Mouse (Mus musculus): ENCODE measurements around the gene Sgms1.
"Not testable (repeated sequence)": the region's sequence is repeated elsewhere in the genome, so short reads cannot be mapped to it uniquely, and the experiment has no call there.

The Sgms1 gene

GRCm38 (mm10) chr19:32172511-32172981 is 217.0 kb downstream of the Sgms1 start:
- no peak for DNase-seq

GRCm38 (mm10) chr19:32171981-32172380 is 217.5 kb downstream of the Sgms1 start:
- no peak for DNase-seq

DNA sequence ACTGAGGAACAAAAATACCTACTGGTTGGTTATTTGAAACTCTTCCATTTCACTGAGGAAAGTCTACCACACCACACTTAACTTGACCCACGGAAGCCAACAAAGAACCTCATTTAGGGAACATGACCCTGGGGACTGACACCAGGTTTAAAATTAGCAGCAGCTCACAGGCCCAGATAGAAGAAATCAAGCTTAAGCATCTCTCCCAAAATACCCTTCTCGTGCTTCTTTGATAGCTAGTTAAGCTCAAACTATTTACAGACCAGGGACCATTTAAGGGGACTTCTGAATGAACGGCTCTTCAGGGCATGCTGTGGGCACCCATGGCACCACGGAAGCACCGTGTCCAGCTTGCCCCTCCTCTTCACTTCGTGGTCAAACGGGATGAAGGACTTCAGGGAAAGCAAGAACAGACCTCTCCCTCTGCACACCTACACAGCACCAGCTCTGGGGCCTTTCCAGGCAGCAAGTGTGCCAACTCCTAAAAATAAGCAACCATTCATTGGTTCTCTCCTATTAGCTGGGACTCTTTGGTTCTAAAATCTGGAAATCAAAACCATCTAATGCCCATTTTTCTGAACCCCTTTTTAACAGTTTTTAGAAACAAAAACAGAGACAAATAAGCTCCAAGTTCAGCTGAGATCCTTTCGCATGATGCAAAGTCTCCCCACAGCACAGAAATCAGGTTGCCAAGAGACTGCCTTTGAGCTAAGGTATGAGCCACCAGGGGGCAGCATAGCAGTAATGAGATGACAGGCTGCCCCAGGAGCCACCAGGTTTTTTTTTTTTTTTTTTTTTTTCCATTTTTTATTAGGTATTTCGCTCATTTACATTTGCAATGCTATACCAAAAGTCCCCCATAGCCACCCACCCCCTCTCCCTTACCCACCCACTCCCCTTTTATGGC is 219.6 kb downstream of the Sgms1 start:
- DNase-seq: peak; percentile 83

DNA sequence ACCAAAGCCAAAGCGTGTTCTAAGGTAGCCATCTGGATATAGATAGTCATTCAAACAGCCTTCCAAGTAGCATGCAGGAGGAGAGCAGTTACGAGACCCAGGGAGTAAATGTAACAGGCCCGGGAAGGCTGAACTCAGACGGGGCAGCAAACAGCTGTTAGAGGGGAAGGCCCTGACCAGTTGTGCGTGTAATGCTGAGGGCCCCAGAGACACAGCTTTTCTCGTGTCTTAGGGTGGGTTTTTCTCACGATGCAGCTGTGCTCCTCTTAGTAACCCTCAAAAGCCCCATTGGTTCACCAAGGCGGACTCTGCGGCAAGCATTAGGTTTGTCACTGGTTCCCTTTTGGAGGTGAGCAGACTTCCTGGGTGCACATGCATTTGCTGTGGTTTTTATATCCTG is 221.5 kb downstream of the Sgms1 start:
- no peak for DNase-seq

GRCm38 (mm10) chr19:32166823-32167605 is 222.5 kb downstream of the Sgms1 start:
- DNase-seq: no peak

DNA sequence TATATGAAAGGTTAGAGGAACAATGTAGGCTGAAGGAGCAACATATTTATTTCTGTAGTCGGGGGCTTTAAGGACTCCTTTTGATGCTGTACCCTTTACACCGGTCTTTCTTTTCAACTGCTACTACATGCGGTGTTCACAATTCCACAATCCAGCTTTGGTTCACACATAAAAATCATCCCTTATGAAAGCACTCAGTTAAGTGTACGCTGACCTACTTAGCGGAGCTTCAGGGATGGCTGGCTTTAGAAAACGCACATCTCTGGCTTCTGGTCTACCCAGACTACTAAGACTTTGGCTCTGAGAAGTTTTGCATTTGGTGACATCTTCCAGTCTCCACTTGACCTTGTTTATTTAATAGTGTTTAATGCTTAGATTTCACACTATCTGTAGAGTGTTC is 223.8 kb downstream of the Sgms1 start:
- DNase-seq: no peak

DNA sequence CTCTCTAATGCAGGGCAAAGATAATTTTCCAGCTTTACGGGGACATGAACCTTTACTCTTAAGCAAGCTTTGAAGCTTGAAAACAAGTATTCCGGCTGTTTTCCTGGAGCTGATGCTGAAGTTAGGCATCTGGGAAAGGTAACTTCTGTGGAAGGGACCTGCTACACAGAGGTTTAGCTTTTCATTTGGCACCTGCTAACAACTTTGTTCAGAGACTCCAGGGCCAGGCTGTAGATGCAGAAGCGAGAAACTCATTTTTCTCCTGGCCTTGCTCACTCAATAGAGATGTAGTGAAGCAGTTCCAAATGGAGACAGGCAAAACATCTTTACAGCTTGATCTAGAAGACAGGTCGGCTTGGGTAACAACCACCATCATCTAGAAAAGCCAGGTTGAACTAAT is 225.4 kb downstream of the Sgms1 start:
- no peak for DNase-seq

DNA sequence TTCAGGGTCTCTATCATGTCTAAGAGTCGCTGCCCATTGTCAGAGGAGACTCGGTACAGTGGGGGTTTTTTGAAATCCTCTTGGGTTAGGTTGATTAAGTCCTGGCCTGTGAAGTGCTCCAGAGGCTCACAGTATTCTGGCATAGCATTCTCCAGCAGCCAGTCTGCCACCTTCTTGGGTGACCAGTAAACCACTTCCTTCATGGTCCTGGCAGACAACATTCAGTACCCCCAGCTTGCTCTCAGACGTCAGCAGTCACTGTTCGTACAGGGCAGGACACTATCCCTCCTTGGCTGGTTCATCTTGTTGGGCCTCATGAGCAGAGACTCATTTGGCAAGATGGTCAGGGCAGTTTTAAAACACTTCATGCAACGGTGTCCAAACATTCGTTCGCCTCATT is 229.6 kb downstream of the Sgms1 start:
- no peak for DNase-seq

DNA sequence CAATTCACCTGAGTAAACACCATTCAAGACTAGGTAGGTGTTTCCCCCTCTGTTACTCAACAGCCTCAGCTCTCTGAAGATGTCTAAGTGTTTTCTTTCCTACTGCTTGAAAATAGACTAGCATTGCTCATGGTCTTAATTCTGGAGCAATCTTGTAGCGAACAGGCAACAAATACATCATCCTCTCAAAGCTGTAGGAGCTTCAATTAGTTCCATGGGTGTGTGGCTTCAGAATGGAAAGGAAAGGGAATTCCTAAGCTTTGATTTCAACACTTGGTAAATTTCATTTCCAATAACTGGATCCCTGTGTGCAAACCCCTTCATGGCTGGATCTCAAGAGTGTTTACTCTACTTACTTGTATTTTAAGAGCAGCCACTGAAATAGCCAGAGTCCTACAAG is 230.3 kb downstream of the Sgms1 start:
- DNase-seq: no peak

DNA sequence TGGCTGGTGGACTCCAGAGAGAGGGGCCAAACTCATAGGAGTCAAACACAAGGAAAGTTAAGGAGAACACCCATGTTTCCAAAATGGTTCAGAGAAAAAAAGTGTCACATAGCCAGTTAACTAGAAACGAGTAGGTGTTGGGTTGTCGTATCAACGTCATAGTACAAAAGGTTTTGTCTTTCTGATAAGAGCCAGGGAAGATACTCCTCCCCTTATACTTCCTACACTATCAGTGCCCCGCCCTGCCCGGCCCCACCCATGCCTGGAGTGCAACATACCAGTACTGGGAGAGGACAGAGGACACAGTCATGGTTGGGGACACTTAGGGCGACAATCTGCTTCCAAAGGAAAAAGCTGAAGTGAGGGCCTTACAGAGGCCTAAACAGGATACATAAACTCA is 232.5 kb downstream of the Sgms1 start:
- no peak for DNase-seq

DNA sequence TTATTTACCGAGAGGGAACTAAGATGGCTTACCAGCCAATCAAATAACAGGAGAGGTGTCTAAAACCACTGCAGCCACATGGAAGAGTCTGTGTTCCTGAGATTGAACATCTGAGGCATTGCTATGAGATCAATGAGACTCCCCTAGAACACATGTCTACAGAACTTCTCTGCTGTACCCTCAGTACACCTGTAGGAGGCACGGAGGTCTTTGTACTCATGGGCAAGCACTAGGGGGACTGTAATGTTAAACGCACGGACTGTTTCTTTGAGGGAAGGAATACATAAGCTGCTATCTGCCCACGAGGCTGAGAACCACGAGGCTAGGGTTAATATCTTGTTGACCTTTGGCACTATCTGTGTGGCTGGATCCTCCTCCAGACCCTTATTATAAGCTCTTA is 237.0 kb downstream of the Sgms1 start:
- DNase-seq: no peak

DNA sequence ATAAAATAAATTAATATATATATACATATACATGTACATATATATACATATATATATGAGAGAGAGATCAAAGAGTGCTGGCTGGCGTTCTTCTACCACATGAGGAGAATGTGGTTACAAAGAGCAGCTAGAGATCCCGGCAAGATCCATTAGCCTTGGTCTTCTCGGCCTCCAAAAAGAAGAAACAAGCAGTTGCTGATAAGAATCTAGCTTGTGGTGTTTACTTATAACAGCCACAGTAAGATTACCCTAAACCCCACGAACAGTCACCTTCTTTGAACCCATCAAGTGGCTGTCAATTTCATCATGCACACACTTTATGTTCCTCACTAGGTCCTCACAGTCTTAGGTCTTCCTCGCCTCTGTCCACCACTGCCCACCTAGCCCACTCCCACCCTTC is 240.8 kb downstream of the Sgms1 start:
- no peak for DNase-seq

GRCm38 (mm10) chr19:32142383-32142782 is 247.1 kb downstream of the Sgms1 start:
- no peak for DNase-seq

DNA sequence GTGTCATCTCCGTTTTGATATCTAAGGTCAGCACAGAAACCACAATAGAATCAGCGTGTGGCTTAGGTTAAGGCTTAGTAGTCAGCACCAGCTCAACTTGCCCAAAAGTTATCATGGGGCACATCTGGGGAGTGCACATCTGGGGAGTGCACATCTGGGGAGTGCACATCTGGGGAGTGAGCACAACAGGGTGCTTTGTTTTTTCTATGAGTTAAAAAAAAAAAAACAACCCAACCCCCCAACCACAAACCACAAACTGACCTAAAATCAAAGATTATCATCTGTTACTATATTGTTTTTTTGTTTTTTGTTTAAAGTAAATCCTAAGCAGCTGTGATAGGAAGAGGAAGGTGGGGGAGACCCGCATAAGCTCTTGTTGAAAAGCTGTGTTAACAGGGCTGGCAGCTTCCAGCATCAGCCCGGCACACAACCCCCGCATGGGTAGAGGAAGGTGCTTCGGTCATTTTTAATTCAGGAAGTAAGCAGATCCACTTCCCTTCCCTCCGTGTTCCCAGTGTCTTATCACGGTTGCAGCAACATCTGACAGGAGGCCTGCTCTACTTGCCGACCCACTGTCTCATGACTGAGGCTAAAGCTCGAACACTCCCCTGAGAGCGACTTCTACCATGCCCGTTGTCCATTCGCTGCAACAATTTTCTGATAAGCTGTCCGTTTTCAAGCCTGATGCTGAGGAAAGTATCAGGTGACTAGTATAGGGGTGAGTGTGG is 251.0 kb downstream of the Sgms1 start:
- DNase-seq: no peak

- no peak for DNase-seq
These were observed 251.6 kb downstream of the Sgms1 start for GRCm38 (mm10) chr19:32137904-32138303.

- DNase-seq: no peak
These were observed 252.5 kb downstream of the Sgms1 start for GRCm38 (mm10) chr19:32136888-32137625.

DNA sequence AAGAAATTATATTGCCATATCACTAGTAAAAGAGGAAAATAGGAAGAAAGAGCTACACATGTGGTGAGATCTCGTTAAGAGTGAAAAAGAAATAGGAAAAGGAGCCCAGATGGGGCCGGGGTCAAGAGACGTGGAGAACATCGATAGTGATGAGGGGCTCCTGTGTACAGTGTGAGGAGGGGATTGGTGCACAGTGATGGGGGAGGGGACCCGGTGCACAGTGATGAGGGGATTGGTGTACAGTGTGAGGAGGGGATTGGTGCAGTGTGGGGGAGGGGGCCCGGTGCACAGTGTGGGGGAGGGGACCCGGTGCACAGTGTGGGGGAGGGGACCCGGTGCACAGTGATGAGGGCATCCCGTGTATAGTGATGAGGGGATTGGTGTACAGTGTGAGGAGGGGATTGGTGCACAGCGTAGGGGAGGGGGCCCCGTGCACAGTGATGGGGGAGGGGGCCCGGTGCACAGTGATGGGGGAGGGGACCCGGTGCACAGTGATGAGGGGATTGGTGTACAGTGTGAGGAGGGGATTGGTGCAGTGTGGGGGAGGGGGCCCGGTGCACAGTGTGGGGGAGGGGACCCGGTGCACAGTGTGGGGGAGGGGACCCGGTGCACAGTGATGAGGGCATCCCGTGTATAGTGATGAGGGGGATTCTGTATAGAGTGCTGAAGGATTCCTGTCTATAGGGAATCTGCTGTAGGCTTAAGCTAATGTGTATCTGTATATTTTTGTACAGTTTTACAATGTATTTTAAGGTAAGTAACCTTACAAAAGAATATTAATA is 257.6 kb downstream of the Sgms1 start:
- DNase-seq: not testable (repeated sequence)

DNA sequence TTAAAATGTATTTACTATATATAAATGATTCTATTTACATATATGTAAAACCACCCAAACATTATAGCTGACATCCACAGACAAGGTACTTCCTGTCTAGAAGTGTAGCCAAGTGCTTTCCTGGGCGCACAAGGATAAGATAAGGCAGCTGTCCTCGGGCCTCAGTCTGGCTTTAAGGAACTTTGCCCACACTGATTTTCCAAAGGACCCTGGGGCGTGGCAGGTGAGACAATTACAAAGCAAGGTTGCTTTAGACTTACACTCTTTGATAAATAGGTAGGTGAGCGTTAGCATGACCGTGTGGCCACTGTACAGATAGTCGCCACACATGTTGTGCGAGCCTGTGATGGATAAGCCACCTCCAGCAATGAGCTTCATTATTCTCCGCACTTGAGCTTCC is 260.2 kb downstream of the Sgms1 start:
- DNase-seq: no peak

DNA sequence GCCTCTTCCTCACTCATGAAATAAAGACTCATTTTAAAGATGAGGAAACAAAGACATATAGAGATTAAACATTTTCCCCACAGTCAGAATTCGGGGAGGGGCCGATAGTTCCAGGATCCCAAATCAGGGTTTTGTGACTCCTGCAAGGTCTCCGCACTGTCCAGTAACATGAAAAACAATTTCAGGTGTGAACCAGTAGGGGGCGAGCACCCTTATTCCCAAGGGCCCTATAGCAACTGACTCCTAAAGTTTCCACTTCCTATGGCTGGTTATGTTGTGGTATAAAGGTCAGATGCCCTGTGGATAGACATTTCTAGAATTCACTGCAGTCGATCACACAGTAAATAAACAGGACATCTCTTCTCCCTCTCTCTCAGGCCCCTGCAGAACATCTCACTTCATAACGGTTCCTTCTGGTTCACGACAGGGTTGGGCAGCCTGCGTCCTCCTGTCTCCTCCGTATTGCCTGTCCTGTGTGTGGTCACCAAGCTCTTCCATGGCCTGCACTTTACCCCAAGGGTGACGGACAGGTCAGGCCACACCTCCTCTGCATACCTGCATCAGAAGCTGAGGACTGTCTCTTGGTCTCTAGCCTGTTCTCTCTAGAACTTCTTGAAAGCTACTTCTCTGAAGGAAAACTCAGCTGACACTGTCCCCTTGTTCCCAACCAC is 262.2 kb downstream of the Sgms1 start:
- no peak for DNase-seq

- no peak for DNase-seq
These were observed 265.4 kb downstream of the Sgms1 start for GRCm38 (mm10) chr19:32124155-32124554.

GRCm38 (mm10) chr19:32123196-32123595 is 266.3 kb downstream of the Sgms1 start:
- DNase-seq: no peak

All from cerebellum, adult 11 months (tissue).